In the genomic region with DNA sequence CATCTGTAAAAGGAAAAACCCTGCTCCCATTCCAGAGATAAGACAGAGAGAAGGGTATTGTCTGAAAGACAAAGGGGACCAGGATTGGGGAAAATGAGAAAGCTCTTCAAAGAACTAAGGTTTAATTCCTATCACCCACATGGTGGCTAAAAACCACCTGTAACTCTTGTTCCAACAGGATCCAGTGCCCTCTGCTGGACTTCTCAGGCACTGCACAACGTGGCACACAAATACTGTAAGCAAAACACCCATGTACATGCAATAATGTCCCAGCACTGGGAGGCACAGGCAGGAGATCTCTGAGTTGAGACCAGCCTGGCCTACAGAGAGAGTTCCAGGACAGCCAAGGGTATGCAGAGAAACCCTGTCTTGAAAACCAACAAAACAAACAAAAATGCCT, we compare ENCODE assay signal across 9 mouse cellular contexts. TPM values are rescaled to one million over a fixed set of nuclear protein-coding genes. Genes with fewer than 3 reads are reported as not detected.
DNase-seq lines count a peak whose midpoint lies in the region; ATAC-seq and TF ChIP-seq lines count a peak whose summit lies in the region.
"Had no signal": no experiment of that assay in that cellular context is flagged by ENCODE, and none has a peak within 500 bp of the region (broad histone marks: within the 10 kb centered on the region; RNA-seq: fewer than 3 reads in every experiment).

No protein-coding gene starts in this region.

- H3K4me3 ChIP-seq in hindbrain, embryonic 11.5 days (ENCODE audit: low read depth, low read length), result no peak overlapping the region
- no peak overlapping the region for H3K4me3 ChIP-seq in hindbrain, embryonic 12.5 days
- no peak overlapping the region for H3K4me3 ChIP-seq in embryonic facial prominence, embryonic 14.5 days (ENCODE audit: low read depth, low read length)
- H3K4me3 ChIP-seq in liver, embryonic 16.5 days (ENCODE audit: low read depth, low read length), result no peak overlapping the region
- no peak overlapping the region for H3K4me3 ChIP-seq in spleen, adult 2 months (ENCODE audit: extremely low read depth, insufficient read depth, insufficient read length)
- H3K4me3 ChIP-seq: limb, embryonic 15.5 days had no signal

- no peak for TF ChIP-seq POLR2A in spleen, adult 2 months (IDR thresholded peaks at IDR 0.05; ENCODE audit: low read depth, low read length)

- H3K4me1 ChIP-seq in hindbrain, embryonic 11.5 days (replicated peaks; ENCODE audit: control insufficient read depth, insufficient read depth, low read length), result 0 out of 2 replicates have a peak, but pooled peaks cover 2% of the 10 kb centered on the region
- peaks cover 15% of the 10 kb centered on the region for H3K4me1 ChIP-seq in hindbrain, embryonic 12.5 days
- H3K4me1 ChIP-seq in embryonic facial prominence, embryonic 14.5 days (ENCODE audit: control insufficient read depth, insufficient read depth, low read length), result peaks cover 13% of the 10 kb centered on the region
- H3K4me1 ChIP-seq in liver, embryonic 16.5 days (ENCODE audit: control insufficient read depth, low read depth, low read length), result peaks cover 44% of the 10 kb centered on the region
- H3K4me1 ChIP-seq in spleen, adult 2 months (ENCODE audit: control insufficient read depth, insufficient read depth, insufficient read length), result peaks cover 5% of the 10 kb centered on the region; the same call in 1 of the 2 replicates

- H3K36me3 ChIP-seq in hindbrain, embryonic 11.5 days (ENCODE audit: control insufficient read depth, insufficient read depth, low read length), result peaks cover 19% of the 10 kb centered on the region
- peaks cover 58% of the 10 kb centered on the region for H3K36me3 ChIP-seq in hindbrain, embryonic 12.5 days
- H3K36me3 ChIP-seq in embryonic facial prominence, embryonic 14.5 days (ENCODE audit: control insufficient read depth, insufficient read depth, low read length), result peaks cover 60% of the 10 kb centered on the region
- H3K36me3 ChIP-seq in liver, embryonic 16.5 days (ENCODE audit: control insufficient read depth, insufficient read depth), result peaks cover 34% of the 10 kb centered on the region
- H3K36me3 ChIP-seq in spleen, adult 2 months (ENCODE audit: control insufficient read depth, insufficient read depth, low read length), result peaks cover 18% of the 10 kb centered on the region

- peak; percentile 81 for DNase-seq in hindbrain, embryonic 11.5 days (ENCODE audit: low spot score)
- DNase-seq in CD8-positive naive resting alpha-beta T cell, adult 2 months (ENCODE audit: low read depth in 2 of 2, low spot score in 2 of 2), result peak; percentile 55 to 72
- DNase-seq in adipocyte (ENCODE audit: low spot score), result peak; percentile 67
- peak; percentile 17 for DNase-seq in embryonic facial prominence, embryonic 14.5 days (ENCODE audit: low spot score)
- peak; percentile 41 to 60 for DNase-seq in spleen, adult 2 months (ENCODE audit: low read depth in 1 of 2, low spot score in 2 of 2)

- no peak for ATAC-seq in hindbrain, embryonic 11.5 days (ENCODE audit: low FRiP score)
- ATAC-seq in hindbrain, embryonic 12.5 days (ENCODE audit: low FRiP score), result no peak
- ATAC-seq in embryonic facial prominence, embryonic 14.5 days (ENCODE audit: low read depth), result no peak
- no peak for ATAC-seq in liver, embryonic 16.5 days (ENCODE audit: low read depth)
- ATAC-seq in granulocyte monocyte progenitor cell, adult 5-6 weeks (replicated peaks; ENCODE audit: poor library complexity, severe bottlenecking), result no peak

- 14% methylated on average over 1 of the region's 1 CpGs for WGBS in hindbrain, embryonic 11.5 days
- WGBS in hindbrain, embryonic 12.5 days, result 32% methylated on average over 1 of the region's 1 CpGs
- 35% methylated on average over 1 of the region's 1 CpGs for WGBS in embryonic facial prominence, embryonic 14.5 days
- WGBS in liver, embryonic 16.5 days (ENCODE audit: insufficient replicate concordance), result 28% methylated on average over 1 of the region's 1 CpGs
- WGBS in spleen, adult 2 months, result 38% methylated on average over 1 of the region's 1 CpGs

- no peaks in the 10 kb centered on the region for H3K9me3 ChIP-seq in hindbrain, embryonic 11.5 days (ENCODE audit: control insufficient read depth, low read length)
- H3K9me3 ChIP-seq in hindbrain, embryonic 12.5 days (replicated peaks), result no peaks in the 10 kb centered on the region
- H3K9me3 ChIP-seq in embryonic facial prominence, embryonic 14.5 days (ENCODE audit: control insufficient read depth, low read length), result no peaks in the 10 kb centered on the region
- H3K9me3 ChIP-seq in liver, embryonic 16.5 days (replicated peaks; ENCODE audit: control insufficient read depth, low read length), result no peaks in the 10 kb centered on the region
- H3K9me3 ChIP-seq: limb, embryonic 15.5 days had no signal

- TF ChIP-seq CTCF in spleen, adult 2 months (IDR thresholded peaks at IDR 0.05; ENCODE audit: extremely low read depth, insufficient read depth, insufficient read length, insufficient replicate concordance), result peak; percentile 39; the same call in 1 of the 2 replicates

- H3K4me2 ChIP-seq in hindbrain, embryonic 11.5 days (replicated peaks; ENCODE audit: low read depth, low read length), result no peak overlapping the region
- no peak overlapping the region for H3K4me2 ChIP-seq in hindbrain, embryonic 12.5 days (replicated peaks)
- no peak overlapping the region for H3K4me2 ChIP-seq in embryonic facial prominence, embryonic 14.5 days (ENCODE audit: low read depth, low read length)
- H3K4me2 ChIP-seq in liver, embryonic 16.5 days (ENCODE audit: low read depth, low read length), result no peak overlapping the region
- H3K4me2 ChIP-seq: limb, embryonic 15.5 days had no signal

- no peak overlapping the region for H3K27ac ChIP-seq in hindbrain, embryonic 11.5 days (ENCODE audit: low read depth, low read length)
- H3K27ac ChIP-seq in hindbrain, embryonic 12.5 days, result no peak overlapping the region
- H3K27ac ChIP-seq in embryonic facial prominence, embryonic 14.5 days (replicated peaks; ENCODE audit: low read depth, low read length), result no peak overlapping the region
- H3K27ac ChIP-seq in liver, embryonic 16.5 days (ENCODE audit: low read length), result 0 out of 2 replicates have a peak overlapping the region, but pooled peaks have one; percentile 4
- H3K27ac ChIP-seq in spleen, adult 2 months (ENCODE audit: insufficient read depth, low read length), result no peak overlapping the region
- H3K27ac ChIP-seq: limb, embryonic 15.5 days had no signal

- H3K9ac ChIP-seq in hindbrain, embryonic 11.5 days (ENCODE audit: low read depth, low read length), result no peak overlapping the region
- H3K9ac ChIP-seq in hindbrain, embryonic 12.5 days, result no peak overlapping the region
- H3K9ac ChIP-seq in embryonic facial prominence, embryonic 14.5 days (ENCODE audit: low read depth, low read length), result no peak overlapping the region
- H3K9ac ChIP-seq in liver, embryonic 16.5 days (ENCODE audit: low read depth, low read length), result no peak overlapping the region
- H3K9ac ChIP-seq: limb, embryonic 15.5 days had no signal

- no peaks in the 10 kb centered on the region for H3K27me3 ChIP-seq in hindbrain, embryonic 11.5 days (ENCODE audit: control insufficient read depth, insufficient read depth, low read length)
- no peaks in the 10 kb centered on the region for H3K27me3 ChIP-seq in hindbrain, embryonic 12.5 days
- H3K27me3 ChIP-seq in embryonic facial prominence, embryonic 14.5 days (replicated peaks; ENCODE audit: control insufficient read depth, insufficient read depth, low read length), result no peaks in the 10 kb centered on the region
- no peaks in the 10 kb centered on the region for H3K27me3 ChIP-seq in liver, embryonic 16.5 days (ENCODE audit: control insufficient read depth, insufficient read depth, low read depth, low read length)
- H3K27me3 ChIP-seq in spleen, adult 2 months (ENCODE audit: control insufficient read depth, insufficient read depth, low read length), result no peaks in the 10 kb centered on the region
- H3K27me3 ChIP-seq: limb, embryonic 15.5 days had no signal

RNA-seq across cellular contexts. Expression of gene Zfp408, which starts 2.9 kb away (rescaled TPM):
- polyA plus RNA-seq in hindbrain, embryonic 11.5 days (2014; fragmentation: Nextera tagmentation; extraction: Ambion mirVana), result 6.5 and 10.2 TPM in 2 replicates
- polyA plus RNA-seq in hindbrain, embryonic 12.5 days (2016; fragmentation: Nextera tagmentation; extraction: Ambion mirVana), result 11.6 and 13.0 TPM in 2 replicates
- polyA plus RNA-seq in embryonic facial prominence, embryonic 14.5 days (2014; fragmentation: Nextera tagmentation; extraction: Ambion mirVana), result 4.0 and 5.0 TPM in 2 replicates
- polyA plus RNA-seq in liver, embryonic 16.5 days (2015; fragmentation: Nextera tagmentation; extraction: Ambion mirVana), result 2.5 and 3.3 TPM in 2 replicates
- 13.3 and 17.4 TPM in 2 replicates for polyA plus RNA-seq in spleen, adult 2 months (2012; rRNA removed)
- 7.0 and 10.3 TPM in 2 replicates for total RNA-seq in granulocyte monocyte progenitor cell, adult 5-6 weeks (2014; fragmentation: Nextera tagmentation)
- 5.8 and 8.7 TPM in 2 replicates for total RNA-seq in granulocyte monocyte progenitor cell, adult 5-6 weeks (2017)

RNA-seq across cellular contexts. Expression of gene Arhgap1, which starts 2.9 kb away (rescaled TPM):
- polyA plus RNA-seq in hindbrain, embryonic 11.5 days (2014; fragmentation: Nextera tagmentation; extraction: Ambion mirVana), result 79.6 and 86.8 TPM in 2 replicates
- polyA plus RNA-seq in hindbrain, embryonic 12.5 days (2016; fragmentation: Nextera tagmentation; extraction: Ambion mirVana), result 93.6 and 98.3 TPM in 2 replicates
- polyA plus RNA-seq in embryonic facial prominence, embryonic 14.5 days (2014; fragmentation: Nextera tagmentation; extraction: Ambion mirVana), result 117 and 120 TPM in 2 replicates
- 42.1 and 42.5 TPM in 2 replicates for polyA plus RNA-seq in liver, embryonic 16.5 days (2015; fragmentation: Nextera tagmentation; extraction: Ambion mirVana)
- 66.7 and 76.9 TPM in 2 replicates for polyA plus RNA-seq in spleen, adult 2 months (2012; rRNA removed)
- total RNA-seq in granulocyte monocyte progenitor cell, adult 5-6 weeks (2014; fragmentation: Nextera tagmentation), result 66.5 and 81.6 TPM in 2 replicates
- 33.2 and 40.2 TPM in 2 replicates for total RNA-seq in granulocyte monocyte progenitor cell, adult 5-6 weeks (2017)

RNA-seq across cellular contexts. Expression of gene F2, which starts 10.5 kb away (rescaled TPM):
- polyA plus RNA-seq in hindbrain, embryonic 11.5 days (2014; fragmentation: Nextera tagmentation; extraction: Ambion mirVana), result 0.27 and 0.29 TPM in 2 replicates
- polyA plus RNA-seq in hindbrain, embryonic 12.5 days (2016; fragmentation: Nextera tagmentation; extraction: Ambion mirVana), result 0.20 and 0.23 TPM in 2 replicates
- polyA plus RNA-seq in embryonic facial prominence, embryonic 14.5 days (2014; fragmentation: Nextera tagmentation; extraction: Ambion mirVana), result 2.0 and 2.1 TPM in 2 replicates
- polyA plus RNA-seq in liver, embryonic 16.5 days (2015; fragmentation: Nextera tagmentation; extraction: Ambion mirVana), result 541 and 638 TPM in 2 replicates
- polyA plus RNA-seq in spleen, adult 2 months (2012; rRNA removed), result 0.30 and 0.36 TPM in 2 replicates
- not detected in 2 replicates for total RNA-seq in granulocyte monocyte progenitor cell, adult 5-6 weeks (2014; fragmentation: Nextera tagmentation)
- not detected in 2 replicates for total RNA-seq in granulocyte monocyte progenitor cell, adult 5-6 weeks (2017)

Comparison
In these comparisons a context has a peak if more than half of its experiments do, and no peak if none do; other contexts are left out.
1. DNase-seq: peak in every context shown above with its lines; median percentile 81 in hindbrain, embryonic 11.5 days; 67 in adipocyte; 64 in CD8-positive naive resting alpha-beta T cell, adult 2 months; 50 in spleen, adult 2 months; 17 in embryonic facial prominence, embryonic 14.5 days.
2. RNA of gene F2, which starts 10.5 kb away (polyA plus RNA-seq): 541 to 638 TPM in liver, embryonic 16.5 days; 2.0 to 2.1 TPM in embryonic facial prominence, embryonic 14.5 days, 0.30 to 0.36 TPM in spleen, adult 2 months, 0.27 to 0.29 TPM in hindbrain, embryonic 11.5 days and 0.20 to 0.23 TPM in hindbrain, embryonic 12.5 days; every median in the first group is over 100 times any median in the second.